Mouse (Mus musculus) myocyte (in vitro differentiated cells): ENCODE measurements around the gene Il34. TPM values are rescaled to one million over a fixed set of nuclear protein-coding genes. Genes with fewer than 3 reads are reported as not detected.

ENCODE experiments used
- H3K27me3 ChIP-seq: one replicate; pipeline ENCODE4 v1.6.1; 2011; ENCODE audit not compliant: control insufficient read depth, insufficient read depth, insufficient read length
- H3K36me3 ChIP-seq: one replicate; pipeline ENCODE4 v1.6.1; 2011; ENCODE audit not compliant: control insufficient read depth, insufficient read depth
- H3K4me2 ChIP-seq: one replicate; pipeline ENCODE4 v1.6.1; 2011; ENCODE audit warnings: low read depth, control low read depth
- H3K4me3 ChIP-seq: one replicate; pipeline ENCODE4 v1.5.1; 2011; ENCODE audit warnings: mild to moderate bottlenecking, control low read depth, moderate library complexity
- H3K79me2 ChIP-seq: one replicate; pipeline ENCODE4 v1.6.1; 2011; ENCODE audit not compliant: control insufficient read depth, insufficient read depth
- H3ac ChIP-seq: one replicate; pipeline ENCODE4 v1.6.1; 2011; ENCODE audit not compliant: control insufficient read depth, insufficient read length
- CEBPB ChIP-seq: IDR thresholded peaks from 2 replicates; pipeline ENCODE4 v1.6.1; 2011; ENCODE audit warnings: mild to moderate bottlenecking, moderate library complexity; ENCODE audit not compliant: poor library complexity, insufficient read depth, severe bottlenecking
- E2F4 ChIP-seq: IDR thresholded peaks from one replicate; pipeline ENCODE4 v1.6.1; 2011; ENCODE audit warnings: mild to moderate bottlenecking, control low read depth, moderate library complexity; ENCODE audit not compliant: insufficient read depth
- MAX ChIP-seq: IDR thresholded peaks from one replicate; pipeline ENCODE4 v1.6.1; 2011; ENCODE audit warnings: low read depth, mild to moderate bottlenecking, control low read depth
- MYOD1 ChIP-seq, 3 experiments: IDR thresholded peaks; one replicate each; pipeline ENCODE4 v1.6.1; 2011; ENCODE audit warnings: control low read depth in 2 of 3, low read depth in 2 of 3, mild to moderate bottlenecking in 2 of 3, moderate library complexity in 1 of 3; ENCODE audit not compliant: insufficient read length in 2 of 3, control insufficient read depth in 1 of 3
- MYOG ChIP-seq, 3 experiments: IDR thresholded peaks; one replicate each; pipeline ENCODE4 v1.6.1; 2011; ENCODE audit warnings: control low read depth in 2 of 3, low read depth in 2 of 3, mild to moderate bottlenecking in 2 of 3; ENCODE audit not compliant: insufficient read length in 2 of 3, control insufficient read depth in 1 of 3, insufficient read depth in 1 of 3
- POLR2A ChIP-seq: IDR thresholded peaks from one replicate; pipeline ENCODE4 v1.6.1; 2011; ENCODE audit warnings: low read depth, mild to moderate bottlenecking, control low read depth, moderate library complexity; ENCODE audit not compliant: insufficient read length
- POLR2AphosphoS2 ChIP-seq: IDR thresholded peaks from one replicate; pipeline ENCODE4 v1.6.1; 2011; ENCODE audit warnings: low read depth, control low read depth; ENCODE audit not compliant: insufficient read length
- REST ChIP-seq: IDR thresholded peaks from one replicate; pipeline ENCODE4 v1.6.1; 2011; ENCODE audit warnings: mild to moderate bottlenecking, control low read depth, moderate library complexity; ENCODE audit not compliant: insufficient read depth, insufficient read length
- SRF ChIP-seq: IDR thresholded peaks from one replicate; pipeline ENCODE4 v1.6.1; 2011; ENCODE audit warnings: low read depth; ENCODE audit not compliant: control insufficient read depth, insufficient read length
- TCF12 ChIP-seq: IDR thresholded peaks from one replicate; pipeline ENCODE4 v1.6.1; 2011; ENCODE audit warnings: mild to moderate bottlenecking, control low read depth; ENCODE audit not compliant: poor library complexity, insufficient read depth, severe bottlenecking
- TCF3 ChIP-seq: IDR thresholded peaks from one replicate; pipeline ENCODE4 v1.6.1; 2011; ENCODE audit warnings: low read depth, control low read depth; ENCODE audit not compliant: insufficient read length
- USF1 ChIP-seq: IDR thresholded peaks from one replicate; pipeline ENCODE4 v1.6.1; 2011; ENCODE audit warnings: low read depth, mild to moderate bottlenecking, control low read depth, moderate library complexity
- polyA plus RNA-seq: library from polyadenylated mRNA; unstranded; fragments of >200 nt; fragmentation: generic; extraction: Trizol; gene quantifications from one replicate; pipeline ENCODE4 v1.2.1, GENCODE M21; 2012; ENCODE audit warnings: missing spikeins

The Il34 gene
- polyA plus RNA-seq, 1 experiment, result 13.4 TPM

DNA sequence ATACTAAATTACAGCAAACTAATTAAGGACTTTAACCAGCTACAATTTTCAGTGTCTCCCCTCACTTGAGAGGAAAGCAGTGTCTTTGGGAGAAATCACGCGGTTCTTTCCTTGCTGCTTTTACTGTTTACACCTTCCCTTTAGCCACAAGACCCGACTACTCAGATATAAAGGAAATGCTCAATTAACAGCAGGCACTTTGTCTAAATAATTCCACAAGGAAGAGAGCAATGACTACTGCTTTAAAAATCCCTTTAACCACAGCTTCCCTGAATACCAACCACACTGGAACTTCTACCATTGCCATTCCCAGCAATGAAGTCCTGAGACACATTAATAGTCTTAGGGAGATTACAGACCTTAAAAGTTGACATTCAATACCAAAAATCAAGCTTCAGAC lies 22.8 kb upstream of the Il34 start:
- TF ChIP-seq TCF3 (no peak), MYOG (IDR thresholded peaks at IDR 0.05; ENCODE audit: control insufficient read depth in 1 of 3, insufficient read depth in 1 of 3, insufficient read length in 2 of 3, low read depth in 2 of 3) (no peak), USF1 (no peak), MYOD1 (IDR thresholded peaks at IDR 0.05; ENCODE audit: control insufficient read depth in 1 of 3, insufficient read length in 2 of 3, low read depth in 2 of 3) (no peak), REST (no peak)
- Histone ChIP-seq H3ac (no peak overlapping the region), H3K4me2 (peak overlapping the region; percentile 26), H3K36me3 (peaks cover 83% of the 10 kb centered on the region), H3K4me3 (no peak overlapping the region), H3K27me3 (no peaks in the 10 kb centered on the region), H3K79me2 (peaks cover 80% of the 10 kb centered on the region)

DNA sequence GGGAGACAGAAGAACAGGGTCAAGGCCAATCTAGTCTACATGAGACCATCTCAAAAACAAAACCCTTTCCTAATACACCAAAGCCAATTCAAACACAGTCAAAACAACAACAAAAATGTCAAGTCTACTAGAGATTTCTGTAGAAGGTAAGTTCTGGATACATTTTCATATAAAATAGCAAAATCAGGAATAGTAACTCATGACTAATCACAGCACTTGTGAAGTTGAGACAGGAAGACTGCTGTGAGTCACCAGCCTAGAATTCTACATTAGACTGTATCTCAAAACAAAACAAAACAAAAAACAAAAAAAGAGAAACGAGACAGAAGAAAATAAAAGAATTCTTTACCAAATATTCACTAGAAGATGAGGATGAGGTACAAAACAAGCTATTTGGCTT lies 19.1 kb upstream of the Il34 start:
- Histone ChIP-seq H3K36me3 (peaks cover 83% of the 10 kb centered on the region), H3K4me2 (peak overlapping the region; percentile 57), H3K79me2 (peaks cover 77% of the 10 kb centered on the region), H3K4me3 (no peak overlapping the region), H3ac (no peak overlapping the region), H3K27me3 (no peaks in the 10 kb centered on the region)
- no peak for TF ChIP-seq SRF
- no peak for TF ChIP-seq CEBPB
- TF ChIP-seq REST, result no peak
- TF ChIP-seq MAX, result no peak
- TF ChIP-seq E2F4, result no peak
- no peak for TF ChIP-seq POLR2AphosphoS2

DNA sequence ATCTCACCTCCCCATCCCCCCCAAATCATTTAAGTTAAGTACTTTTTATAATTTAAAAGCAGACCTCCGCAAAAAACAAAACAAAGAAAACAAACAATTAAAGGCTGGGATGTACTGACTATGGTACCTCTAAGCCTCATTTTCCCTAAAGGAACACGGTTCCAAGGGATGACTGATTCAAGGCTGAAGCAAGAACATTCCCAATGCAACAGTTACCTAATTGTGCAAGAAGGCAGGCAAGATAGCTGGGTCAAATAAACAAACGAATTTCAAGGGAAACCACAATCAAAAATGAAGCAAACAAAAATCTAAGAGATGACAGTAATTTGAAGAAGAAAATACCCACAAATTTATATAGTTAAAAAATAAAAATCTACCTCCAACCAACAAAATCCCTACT lies 16.2 kb upstream of the Il34 start:
- Histone ChIP-seq H3K36me3 (peaks cover 84% of the 10 kb centered on the region), H3K79me2 (peaks cover 61% of the 10 kb centered on the region), H3ac (no peak overlapping the region), H3K27me3 (no peaks in the 10 kb centered on the region), H3K4me2 (no peak overlapping the region), H3K4me3 (no peak overlapping the region)
- no peak for TF ChIP-seq TCF12
- TF ChIP-seq E2F4, result no peak
- no peak for TF ChIP-seq MAX
- no peak for TF ChIP-seq TCF3
- TF ChIP-seq POLR2AphosphoS2, result no peak
- no peak for TF ChIP-seq POLR2A
- TF ChIP-seq MYOD1 (IDR thresholded peaks at IDR 0.05; ENCODE audit: control insufficient read depth in 1 of 3, insufficient read length in 2 of 3, low read depth in 2 of 3), result no peak
- TF ChIP-seq SRF, result no peak
- no peak for TF ChIP-seq USF1
- TF ChIP-seq CEBPB, result no peak
- TF ChIP-seq MYOG (IDR thresholded peaks at IDR 0.05; ENCODE audit: control insufficient read depth in 1 of 3, insufficient read depth in 1 of 3, insufficient read length in 2 of 3, low read depth in 2 of 3), result no peak
- TF ChIP-seq REST, result no peak

DNA sequence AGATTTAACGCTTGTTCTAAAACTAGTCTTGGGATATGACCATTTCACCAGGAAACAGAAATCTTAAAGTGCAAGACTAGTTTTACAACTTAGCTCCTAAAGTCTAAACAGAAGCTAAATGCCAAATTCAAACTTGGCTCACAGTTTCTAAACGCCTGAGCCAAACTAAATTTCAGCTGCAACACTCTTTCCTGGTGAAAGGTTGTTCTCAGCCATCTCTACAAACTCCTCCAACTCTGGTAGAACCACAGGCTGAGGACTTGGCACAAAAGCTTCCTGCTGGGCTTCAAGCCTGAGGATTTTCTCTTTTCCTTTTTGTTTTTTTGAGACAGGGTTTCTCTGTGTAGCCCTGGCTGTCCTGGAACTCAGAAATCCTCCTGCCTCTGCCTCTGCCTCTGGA lies 14.5 kb upstream of the Il34 start:
- Histone ChIP-seq H3K79me2 (peaks cover 46% of the 10 kb centered on the region), H3ac (no peak overlapping the region), H3K36me3 (peaks cover 91% of the 10 kb centered on the region), H3K4me2 (no peak overlapping the region), H3K4me3 (no peak overlapping the region), H3K27me3 (no peaks in the 10 kb centered on the region)
- no peak for TF ChIP-seq POLR2AphosphoS2
- no peak for TF ChIP-seq REST
- TF ChIP-seq MYOG (IDR thresholded peaks at IDR 0.05; ENCODE audit: control insufficient read depth in 1 of 3, insufficient read depth in 1 of 3, insufficient read length in 2 of 3, low read depth in 2 of 3), result no peak
- no peak for TF ChIP-seq TCF3
- TF ChIP-seq SRF, result no peak
- TF ChIP-seq CEBPB, result no peak
- TF ChIP-seq MAX, result no peak
- TF ChIP-seq USF1, result no peak
- TF ChIP-seq TCF12, result no peak
- TF ChIP-seq MYOD1 (IDR thresholded peaks at IDR 0.05; ENCODE audit: control insufficient read depth in 1 of 3, insufficient read length in 2 of 3, low read depth in 2 of 3), result no peak

DNA sequence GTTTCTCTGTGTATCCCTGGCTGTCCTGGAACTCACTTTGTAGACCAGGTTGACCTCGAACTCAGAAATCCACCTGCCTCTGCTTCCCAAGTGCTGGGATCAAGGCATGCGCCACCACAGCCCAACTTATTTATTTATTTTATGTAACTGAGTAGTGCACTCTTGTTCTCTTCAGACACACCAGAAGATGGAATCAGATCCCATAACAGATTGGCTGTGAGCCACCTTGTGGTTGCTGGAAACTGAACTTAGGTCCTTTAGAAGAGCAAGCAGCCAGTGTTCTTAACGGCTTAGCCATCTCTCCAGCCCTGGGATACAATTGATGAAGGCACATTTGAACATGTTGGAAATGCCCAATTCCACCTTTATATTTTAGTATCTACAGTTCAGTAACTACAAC lies 12.9 kb upstream of the Il34 start:
- Histone ChIP-seq H3K36me3 (peaks cover 96% of the 10 kb centered on the region), H3K4me2 (no peak overlapping the region), H3K27me3 (no peaks in the 10 kb centered on the region), H3ac (no peak overlapping the region), H3K79me2 (peaks cover 34% of the 10 kb centered on the region), H3K4me3 (no peak overlapping the region)
- TF ChIP-seq TCF12, result no peak
- no peak for TF ChIP-seq E2F4
- no peak for TF ChIP-seq MYOD1 (IDR thresholded peaks at IDR 0.05; ENCODE audit: control insufficient read depth in 1 of 3, insufficient read length in 2 of 3, low read depth in 2 of 3)
- TF ChIP-seq POLR2A, result no peak
- TF ChIP-seq CEBPB, result no peak
- no peak for TF ChIP-seq REST
- no peak for TF ChIP-seq MAX
- TF ChIP-seq USF1, result no peak
- no peak for TF ChIP-seq SRF
- TF ChIP-seq POLR2AphosphoS2, result no peak
- no peak for TF ChIP-seq MYOG (IDR thresholded peaks at IDR 0.05; ENCODE audit: control insufficient read depth in 1 of 3, insufficient read depth in 1 of 3, insufficient read length in 2 of 3, low read depth in 2 of 3)
- no peak for TF ChIP-seq TCF3
